Mouse (Mus musculus): Measurements from ENCODE around the gene Dpm2. TPM values are rescaled to one million over a fixed set of nuclear protein-coding genes. Genes with fewer than 3 reads are reported as not detected.
A peak's percentile ranks its signal among the peaks of the same experiment; 100 is the strongest.

Gene Dpm2
- 106 and 108 TPM in 2 replicates for polyA plus RNA-seq (2015; fragmentation: Nextera tagmentation; extraction: Ambion mirVana)

- peak within 1 kb of the TSS; percentile 88 for H3K4me2 ChIP-seq (replicated peaks; ENCODE audit: low read depth, low read length)
- H3K36me3 ChIP-seq (ENCODE audit: insufficient read depth, low read length) = peaks cover 15% of the 10 kb centered on the region
- peak within 1 kb of the TSS; percentile 59 for H3K4me3 ChIP-seq (ENCODE audit: low read length)
- peak within 1 kb of the TSS; percentile 16; the same call in 1 of the 2 replicates for H3K27ac ChIP-seq (ENCODE audit: low read length)
- no peaks in the 10 kb centered on the region for H3K27me3 ChIP-seq (ENCODE audit: insufficient read depth, low read length)
- WGBS = under 1% methylated on average over 36 of the region's 36 CpGs
- H3K9me3 ChIP-seq (ENCODE audit: low read length) = no peaks in the 10 kb centered on the region
- ATAC-seq (ENCODE audit: low FRiP score, low TSS enrichment) = peak; percentile 81
- peak within 1 kb of the TSS; percentile 85 for H3K9ac ChIP-seq (replicated peaks; ENCODE audit: low read length)
- peaks cover 25% of the 10 kb centered on the region for H3K4me1 ChIP-seq (ENCODE audit: insufficient read depth, low read length)
Measured at GRCm38 (mm10) chr2:32570698-32571494, at the start of gene Dpm2. Gene Dpm2 (plus strand): TSS chr2:32570858.

GRCm38 (mm10) chr2:32524536-32525031 is 46.1 kb upstream of the Dpm2 start:
- no peak for ATAC-seq (ENCODE audit: low FRiP score, low TSS enrichment)
- no peak overlapping the region for H3K4me2 ChIP-seq (replicated peaks; ENCODE audit: low read depth, low read length)
- H3K27ac ChIP-seq (ENCODE audit: low read length) = no peak overlapping the region

GRCm38 (mm10) chr2:32525816-32526215 is 44.8 kb upstream of the Dpm2 start:
- Histone ChIP-seq H3K27me3 (ENCODE audit: insufficient read depth, low read length) (no peaks in the 10 kb centered on the region), H3K27ac (ENCODE audit: low read length) (no peak overlapping the region), H3K4me1 (ENCODE audit: insufficient read depth, low read length) (no peaks in the 10 kb centered on the region), H3K9ac (replicated peaks; ENCODE audit: low read length) (no peak overlapping the region), H3K9me3 (ENCODE audit: low read length) (no peaks in the 10 kb centered on the region), H3K36me3 (ENCODE audit: insufficient read depth, low read length) (no peaks in the 10 kb centered on the region), H3K4me2 (replicated peaks; ENCODE audit: low read depth, low read length) (no peak overlapping the region), H3K4me3 (ENCODE audit: low read length) (no peak overlapping the region)
- ATAC-seq (ENCODE audit: low FRiP score, low TSS enrichment) = no peak
- 87% methylated on average over 12 of the region's 12 CpGs for WGBS

More at GRCm38 (mm10) chr2:32524536-32525031, 46.1 kb upstream of the Dpm2 start:
- no peaks in the 10 kb centered on the region for H3K4me1 ChIP-seq (ENCODE audit: insufficient read depth, low read length)
- H3K9me3 ChIP-seq (ENCODE audit: low read length) = no peaks in the 10 kb centered on the region
- no peaks in the 10 kb centered on the region for H3K27me3 ChIP-seq (ENCODE audit: insufficient read depth, low read length)
- H3K9ac ChIP-seq (replicated peaks; ENCODE audit: low read length) = no peak overlapping the region
- no peak overlapping the region for H3K4me3 ChIP-seq (ENCODE audit: low read length)
- WGBS = 87% methylated on average over 13 of the region's 13 CpGs
- no peaks in the 10 kb centered on the region for H3K36me3 ChIP-seq (ENCODE audit: insufficient read depth, low read length)

- Histone ChIP-seq H3K4me2 (replicated peaks; ENCODE audit: low read depth, low read length) (no peak overlapping the region), H3K27me3 (ENCODE audit: insufficient read depth, low read length) (no peaks in the 10 kb centered on the region), H3K4me1 (ENCODE audit: insufficient read depth, low read length) (no peaks in the 10 kb centered on the region), H3K4me3 (ENCODE audit: low read length) (no peak overlapping the region), H3K36me3 (ENCODE audit: insufficient read depth, low read length) (no peaks in the 10 kb centered on the region), H3K9ac (replicated peaks; ENCODE audit: low read length) (no peak overlapping the region), H3K27ac (ENCODE audit: low read length) (no peak overlapping the region), H3K9me3 (ENCODE audit: low read length) (no peaks in the 10 kb centered on the region)
- 54% methylated on average over 14 of the region's 14 CpGs for WGBS
- peak; percentile 69; the same call in 1 of the 2 replicates for ATAC-seq (ENCODE audit: low FRiP score, low TSS enrichment)
Measured at GRCm38 (mm10) chr2:32527468-32527966, 43.1 kb upstream of the Dpm2 start.

GRCm38 (mm10) chr2:32528326-32528725 is 42.3 kb upstream of the Dpm2 start:
- H3K4me3 ChIP-seq (ENCODE audit: low read length) = no peak overlapping the region
- no peak for ATAC-seq (ENCODE audit: low FRiP score, low TSS enrichment)
- no peak overlapping the region for H3K9ac ChIP-seq (replicated peaks; ENCODE audit: low read length)
- no peaks in the 10 kb centered on the region for H3K9me3 ChIP-seq (ENCODE audit: low read length)
- H3K27ac ChIP-seq (ENCODE audit: low read length) = no peak overlapping the region
- peaks cover 4% of the 10 kb centered on the region; the same call in 1 of the 2 replicates for H3K4me1 ChIP-seq (ENCODE audit: insufficient read depth, low read length)
- no peaks in the 10 kb centered on the region for H3K27me3 ChIP-seq (ENCODE audit: insufficient read depth, low read length)
- no peaks in the 10 kb centered on the region for H3K36me3 ChIP-seq (ENCODE audit: insufficient read depth, low read length)
- 81% methylated on average over 1 of the region's 1 CpGs for WGBS
- H3K4me2 ChIP-seq (replicated peaks; ENCODE audit: low read depth, low read length) = no peak overlapping the region

- H3K4me3 ChIP-seq (ENCODE audit: low read length) = no peak overlapping the region
- peaks cover 15% of the 10 kb centered on the region for H3K4me1 ChIP-seq (ENCODE audit: insufficient read depth, low read length)
- no peak overlapping the region for H3K9ac ChIP-seq (replicated peaks; ENCODE audit: low read length)
- H3K4me2 ChIP-seq (replicated peaks; ENCODE audit: low read depth, low read length) = no peak overlapping the region
- WGBS = 75% methylated on average over 2 of the region's 2 CpGs
- no peaks in the 10 kb centered on the region for H3K36me3 ChIP-seq (ENCODE audit: insufficient read depth, low read length)
- no peak for ATAC-seq (ENCODE audit: low FRiP score, low TSS enrichment)
- H3K27ac ChIP-seq (ENCODE audit: low read length) = no peak overlapping the region
- H3K9me3 ChIP-seq (ENCODE audit: low read length) = no peaks in the 10 kb centered on the region
- H3K27me3 ChIP-seq (ENCODE audit: insufficient read depth, low read length) = no peaks in the 10 kb centered on the region
Measured at GRCm38 (mm10) chr2:32530479-32530878, 40.2 kb upstream of the Dpm2 start.

- Histone ChIP-seq H3K4me2 (replicated peaks; ENCODE audit: low read depth, low read length) (no peak overlapping the region), H3K4me1 (ENCODE audit: insufficient read depth, low read length) (peaks cover 37% of the 10 kb centered on the region), H3K27ac (ENCODE audit: low read length) (no peak overlapping the region), H3K9ac (replicated peaks; ENCODE audit: low read length) (0 out of 2 replicates have a peak overlapping the region, but pooled peaks have one; percentile 78), H3K9me3 (ENCODE audit: low read length) (no peaks in the 10 kb centered on the region), H3K36me3 (ENCODE audit: insufficient read depth, low read length) (no peaks in the 10 kb centered on the region), H3K4me3 (ENCODE audit: low read length) (no peak overlapping the region), H3K27me3 (ENCODE audit: insufficient read depth, low read length) (no peaks in the 10 kb centered on the region)
- no peak for ATAC-seq (ENCODE audit: low FRiP score, low TSS enrichment)
- WGBS = 74% methylated on average over 2 of the region's 2 CpGs
Measured at GRCm38 (mm10) chr2:32533163-32533562, 37.5 kb upstream of the Dpm2 start.

GRCm38 (mm10) chr2:32534061-32534732 is 36.5 kb upstream of the Dpm2 start:
- H3K4me2 ChIP-seq (replicated peaks; ENCODE audit: low read depth, low read length) = peak overlapping the region; percentile 78
- 10% methylated on average over 13 of the region's 13 CpGs for WGBS
- ATAC-seq (ENCODE audit: low FRiP score, low TSS enrichment) = no peak; the same call in 1 of the 2 replicates
- peak overlapping the region; percentile 98 for H3K27ac ChIP-seq (ENCODE audit: low read length)
- H3K9me3 ChIP-seq (ENCODE audit: low read length) = no peaks in the 10 kb centered on the region
- no peaks in the 10 kb centered on the region for H3K27me3 ChIP-seq (ENCODE audit: insufficient read depth, low read length)
- H3K36me3 ChIP-seq (ENCODE audit: insufficient read depth, low read length) = no peaks in the 10 kb centered on the region
- H3K9ac ChIP-seq (replicated peaks; ENCODE audit: low read length) = peak overlapping the region; percentile 78
- H3K4me3 ChIP-seq (ENCODE audit: low read length) = peak overlapping the region; percentile 84
- peaks cover 47% of the 10 kb centered on the region for H3K4me1 ChIP-seq (ENCODE audit: insufficient read depth, low read length)

- H3K4me2 ChIP-seq (replicated peaks; ENCODE audit: low read depth, low read length) = peak within 1 kb of the TSS; percentile 78
- H3K36me3 ChIP-seq (ENCODE audit: insufficient read depth, low read length) = no peaks in the 10 kb centered on the region
- H3K9me3 ChIP-seq (ENCODE audit: low read length) = no peaks in the 10 kb centered on the region
- peak; percentile 95 for ATAC-seq (ENCODE audit: low FRiP score, low TSS enrichment)
- H3K4me3 ChIP-seq (ENCODE audit: low read length) = peak within 1 kb of the TSS; percentile 84
- H3K27me3 ChIP-seq (ENCODE audit: insufficient read depth, low read length) = no peaks in the 10 kb centered on the region
- under 1% methylated on average over 64 of the region's 67 CpGs for WGBS
- H3K9ac ChIP-seq (replicated peaks; ENCODE audit: low read length) = peak within 1 kb of the TSS; percentile 89
- H3K27ac ChIP-seq (ENCODE audit: low read length) = peak within 1 kb of the TSS; percentile 98
- peaks cover 54% of the 10 kb centered on the region for H3K4me1 ChIP-seq (ENCODE audit: insufficient read depth, low read length)
Measured at GRCm38 (mm10) chr2:32534733-32535471, 35.8 kb upstream of the Dpm2 start, which contains the start of gene Fam102a. Gene Fam102a (plus strand): TSS chr2:32535332.

All from kidney, embryonic 16.5 days (tissue).